Mouse (Mus musculus) ES-E14 (cell line): Measurements from ENCODE around the gene Olfr1417. TPM values are rescaled to one million over a fixed set of nuclear protein-coding genes. Genes with fewer than 3 reads are reported as not detected.
A peak's percentile ranks its signal among the peaks of the same experiment; 100 is the strongest.

Source experiments
- DNase-seq: peaks from one replicate; pipeline ENCODE4 v3.0.0-alpha.2; 2013; ENCODE audit warnings: low read depth, low spot score
- H3K27ac ChIP-seq: 2 replicates; pipeline ENCODE4 v1.5.1; 2012; ENCODE audit warnings: low read depth, mild to moderate bottlenecking, low read length, moderate library complexity, mixed read lengths; ENCODE audit not compliant: poor library complexity, insufficient read depth, severe bottlenecking
- H3K36me3 ChIP-seq: 2 replicates; pipeline ENCODE4 v1.6.1; 2012; ENCODE audit warnings: mild to moderate bottlenecking, low read length, moderate library complexity, mixed read lengths; ENCODE audit not compliant: control insufficient read depth, poor library complexity, insufficient read depth, severe bottlenecking
- H3K4me1 ChIP-seq, 2 experiments: fragments of 150-350 bp in 1 of 2; sonication (generic) in 1 of 2; 2 replicates each; pipeline ENCODE4 v1.6.1; 2012; ENCODE audit warnings: low read length in 2 of 2, mild to moderate bottlenecking in 1 of 2, mixed read lengths in 1 of 2; ENCODE audit not compliant: control insufficient read depth in 2 of 2, insufficient read depth in 2 of 2, poor library complexity in 1 of 2
- H3K4me3 ChIP-seq, 2 experiments: fragments of 150-350 bp in 1 of 2; sonication (generic) in 1 of 2; 2 replicates each; pipeline ENCODE4 v1.5.1; 2012; ENCODE audit warnings: low read length in 2 of 2, low read depth in 1 of 2, mild to moderate bottlenecking in 1 of 2, mixed read lengths in 1 of 2; ENCODE audit not compliant: insufficient read depth in 1 of 2, poor library complexity in 1 of 2, severe bottlenecking in 1 of 2
- H3K9ac ChIP-seq: 2 replicates; pipeline ENCODE4 v1.6.1; 2012; ENCODE audit warnings: low read depth, mild to moderate bottlenecking, low read length, mixed read lengths; ENCODE audit not compliant: poor library complexity, insufficient read depth, severe bottlenecking
- H3K9me3 ChIP-seq: fragments of 150-350 bp; sonication (generic); 2 replicates; pipeline ENCODE4 v1.6.1; 2012; ENCODE audit warnings: low read depth, mild to moderate bottlenecking, low read length; ENCODE audit not compliant: control insufficient read depth, insufficient read depth
- CHD2 ChIP-seq: IDR thresholded peaks from 2 replicates; pipeline ENCODE4 v1.6.1; 2014; ENCODE audit warnings: mild to moderate bottlenecking, low read depth, low read length, inconsistent platforms
- HCFC1 ChIP-seq: IDR thresholded peaks from 2 replicates; pipeline ENCODE4 v1.6.1; 2012; ENCODE audit warnings: low read length, inconsistent platforms, borderline replicate concordance; ENCODE audit not compliant: insufficient read depth
- MAFK ChIP-seq: IDR thresholded peaks from 2 replicates; pipeline ENCODE4 v1.6.1; 2014; ENCODE audit warnings: mild to moderate bottlenecking, low read depth, low read length, inconsistent platforms; ENCODE audit not compliant: insufficient read depth
- ZC3H11A ChIP-seq: IDR thresholded peaks from 2 replicates; pipeline ENCODE4 v1.6.1; 2012; ENCODE audit warnings: low read depth, mild to moderate bottlenecking, inconsistent platforms, low read length, borderline replicate concordance
- ZNF384 ChIP-seq: IDR thresholded peaks from 2 replicates; pipeline ENCODE4 v1.6.1; 2012; ENCODE audit warnings: low read depth, low read length, inconsistent platforms
- in situ Hi-C, 2 experiments: fragments of 600-800 bp; cut with MboI; formaldehyde crosslinking; loops; one replicate each; pipeline ENCODE4 v1.15.1; 2025; ENCODE audit warnings: low sequenced_read_pairs in 2 of 2, inconsistent platforms in 1 of 2; ENCODE audit not compliant: unreplicated experiment in 2 of 2
- total RNA-seq: library from RNA; depleted of rRNA; stranded (reverse); fragments of 300-350 nt; gene quantifications from 2 replicates; pipeline ENCODE4 v1.2.3, GENCODE M21; 2012; rRNA removed

Olfr1417 gene
- total RNA-seq, 1 experiment, result not detected

GRCm38 (mm10) chr19:11787826-11788225, 51.2 kb downstream of the Olfr1417 start:
- in situ Hi-C loops, result no loop called here
- Histone ChIP-seq H3K4me3 (no peak overlapping the region), H3K36me3 (peaks cover 28% of the 10 kb centered on the region; the same call in 1 of the 2 replicates), H3K9ac (no peak overlapping the region), H3K27ac (no peak overlapping the region), H3K9me3 (no peaks in the 10 kb centered on the region), H3K4me1 (peaks cover 0 to 6% of the 10 kb centered on the region in 2 experiments; a peak in 1 of 4 replicates)
- no peak for TF ChIP-seq MAFK
- TF ChIP-seq ZNF384, result no peak
- no peak for TF ChIP-seq CHD2
- DNase-seq, result no peak

GRCm38 (mm10) chr19:11785409-11786154, 53.4 kb downstream of the Olfr1417 start:
- no peak overlapping the region for H3K4me3 ChIP-seq
- peaks cover 27% of the 10 kb centered on the region; the same call in 1 of the 2 replicates for H3K36me3 ChIP-seq
- no peaks in the 10 kb centered on the region for H3K4me1 ChIP-seq
- no peak for DNase-seq
- H3K9me3 ChIP-seq, result no peaks in the 10 kb centered on the region
- in situ Hi-C loops, result no loop called here
- H3K27ac ChIP-seq, result no peak overlapping the region
- TF ChIP-seq ZNF384, result no peak
- TF ChIP-seq MAFK, result no peak
- no peak for TF ChIP-seq ZC3H11A
- TF ChIP-seq CHD2, result no peak
- no peak for TF ChIP-seq HCFC1
- no peak overlapping the region for H3K9ac ChIP-seq

- TF ChIP-seq ZNF384, result no peak
- TF ChIP-seq ZC3H11A, result peak; percentile 82; the same call in 1 of the 2 replicates
- in situ Hi-C loops, result no loop called here
- DNase-seq, result peak; percentile 54
- no peaks in the 10 kb centered on the region for H3K9me3 ChIP-seq
- no peaks in the 10 kb centered on the region for H3K4me1 ChIP-seq
- no peak overlapping the region for H3K9ac ChIP-seq
- no peak overlapping the region for H3K4me3 ChIP-seq
- H3K27ac ChIP-seq, result no peak overlapping the region
- H3K36me3 ChIP-seq, result peaks cover 19% of the 10 kb centered on the region
These were observed 61.7 kb downstream of the Olfr1417 start for GRCm38 (mm10) chr19:11777191-11777865.

Other genes starting within 250 kb of the Olfr1417 start
- gene Ms4a6d, start 234.4 kb downstream of the Olfr1417 start, total RNA-seq, result 2.3 and 4.0 TPM in 2 replicates
- not detected in 2 replicates for gene Ms4a2, start 215.5 kb downstream of the Olfr1417 start, total RNA-seq
- gene Ms4a3, start 198.4 kb downstream of the Olfr1417 start, total RNA-seq, result not detected in 2 replicates
- gene Oosp2, start 178.7 kb downstream of the Olfr1417 start, total RNA-seq, result not detected in 2 replicates
- not detected in 2 replicates for gene Oosp1, start 148.1 kb downstream of the Olfr1417 start, total RNA-seq
- gene Oosp3, start 142.2 kb downstream of the Olfr1417 start, total RNA-seq, result not detected in 2 replicates
- not detected in 2 replicates for gene Gif, start 91.7 kb downstream of the Olfr1417 start, total RNA-seq
- 31.9 and 36.0 TPM in 2 replicates for gene Mrpl16, start 68.8 kb downstream of the Olfr1417 start, total RNA-seq
- gene Stx3, start 19.8 kb downstream of the Olfr1417 start, total RNA-seq, result 21.6 and 34.3 TPM in 2 replicates
- gene Olfr1418, start 21.8 kb upstream of the Olfr1417 start, total RNA-seq, result not detected in 2 replicates
- gene Olfr1419, start 35.9 kb upstream of the Olfr1417 start, total RNA-seq, result not detected in 2 replicates
- gene Olfr1420, start 47.3 kb upstream of the Olfr1417 start, total RNA-seq, result not detected in 2 replicates
- 9.8 and 10.7 TPM in 2 replicates for gene Patl1, start 73.2 kb upstream of the Olfr1417 start, total RNA-seq
- gene Osbp, start 126.7 kb upstream of the Olfr1417 start, total RNA-seq, result 15.8 and 18.5 TPM in 2 replicates
- 0.11 and 0.27 TPM in 2 replicates for gene Olfr1423, start 202.1 kb upstream of the Olfr1417 start, total RNA-seq
- gene Olfr1424, start 223.5 kb upstream of the Olfr1417 start, total RNA-seq, result not detected in 2 replicates
- 0.21 TPM in 1 of 2 replicates, not detected in the other for gene Olfr1425, start 238.5 kb upstream of the Olfr1417 start, total RNA-seq